Mouse (Mus musculus) thymus, adult 2 months (tissue): Measurements from ENCODE around the gene Tnrc6b. TPM values are rescaled to one million over a fixed set of nuclear protein-coding genes. Genes with fewer than 3 reads are reported as not detected.

Experiments
- DNase-seq: peaks from one replicate; pipeline ENCODE4 v3.0.0; 2021
- H3K27ac ChIP-seq: fragments of 200-500 bp; 2 replicates; pipeline ENCODE4 v1.5.1; 2012; ENCODE audit warnings: low read length, control low read depth; ENCODE audit not compliant: control insufficient read depth, insufficient read depth
- H3K27me3 ChIP-seq: fragments of 200-500 bp; 2 replicates; pipeline ENCODE4 v1.6.1; 2012; ENCODE audit warnings: mild to moderate bottlenecking, low read length, moderate library complexity, mixed read lengths; ENCODE audit not compliant: control insufficient read depth, insufficient read depth
- H3K36me3 ChIP-seq: fragments of 200-500 bp; 2 replicates; pipeline ENCODE4 v1.6.1; 2012; ENCODE audit warnings: mild to moderate bottlenecking, low read length, moderate library complexity; ENCODE audit not compliant: control insufficient read depth, insufficient read depth
- H3K4me1 ChIP-seq: fragments of 200-500 bp; replicated peaks from 2 replicates; pipeline ENCODE4 v1.6.1; 2012; ENCODE audit warnings: low read length; ENCODE audit not compliant: control insufficient read depth, insufficient read depth
- H3K4me3 ChIP-seq: fragments of 200-500 bp; 2 replicates; pipeline ENCODE4 v1.5.1; 2012; ENCODE audit warnings: mild to moderate bottlenecking, low read length, control low read depth, moderate library complexity; ENCODE audit not compliant: control insufficient read depth, insufficient read depth
- CTCF ChIP-seq: fragments of 200-500 bp; IDR thresholded peaks from 2 replicates; pipeline ENCODE4 v1.5.1; 2012; ENCODE audit warnings: mild to moderate bottlenecking, control low read depth, low read length, moderate library complexity, borderline replicate concordance; ENCODE audit not compliant: control insufficient read depth, poor library complexity, insufficient read depth; ENCODE audit errors: extremely low read depth
- POLR2A ChIP-seq: fragments of 200-500 bp; IDR thresholded peaks from 2 replicates; pipeline ENCODE4 v1.6.1; 2012; ENCODE audit warnings: mild to moderate bottlenecking, low read length, control low read depth, moderate library complexity; ENCODE audit not compliant: control insufficient read depth, poor library complexity, insufficient read depth; ENCODE audit errors: extremely low read depth
- WGBS: fragments of 180-500 bp; shearing (Covaris S2); methylation state at CpG from one replicate; pipeline ENCODE4 v1.1.7; 2018; 5-methylcytosine and 5-hydroxymethylcytosine counted together
- polyA plus RNA-seq: library from polyadenylated mRNA; depleted of rRNA; stranded (reverse); fragments of >200 nt; gene quantifications from 2 replicates; pipeline ENCODE4 v1.2.3, GENCODE M21; 2012; rRNA removed

Tnrc6b gene
- polyA plus RNA-seq, result 56.1 and 57.9 TPM in 2 replicates

- peak within 1 kb of the TSS; percentile 91 for H3K4me3 ChIP-seq
- TF ChIP-seq CTCF, result 0 out of 2 replicates have a peak, but pooled peaks have one; percentile 34
- TF ChIP-seq POLR2A, result peak; percentile 94
- H3K4me1 ChIP-seq, result peaks cover 8% of the 10 kb centered on the region; the same call in 1 of the 2 replicates
- peak; percentile 98 for DNase-seq
- under 1% methylated on average over 39 of the region's 39 CpGs for WGBS
- H3K27ac ChIP-seq, result peak within 1 kb of the TSS; percentile 90
- no peaks in the 10 kb centered on the region for H3K36me3 ChIP-seq
- H3K27me3 ChIP-seq, result no peaks in the 10 kb centered on the region
Observed at GRCm38 (mm10) chr15:80710608-80711363, at the start of gene Tnrc6b. Tnrc6b (plus strand) TSS chr15:80711313.

- WGBS, result 85% methylated on average over 4 of the region's 4 CpGs
- H3K27ac ChIP-seq, result no peak overlapping the region
Observed at GRCm38 (mm10) chr15:80664444-80664843, 46.7 kb upstream of the Tnrc6b start.

GRCm38 (mm10) chr15:80671295-80672252 lies 39.5 kb upstream of the Tnrc6b start, which contains the start of gene Fam83f:
Fam83f (plus strand) TSS chr15:80671847.
- no peaks in the 10 kb centered on the region for H3K36me3 ChIP-seq
- H3K27ac ChIP-seq, result no peak within 1 kb of the TSS
- TF ChIP-seq POLR2A, result no peak
- no peak for TF ChIP-seq CTCF
- peak within 1 kb of the TSS; percentile 19; the same call in 1 of the 2 replicates for H3K4me3 ChIP-seq
- peaks cover 16% of the 10 kb centered on the region for H3K4me1 ChIP-seq
- WGBS, result 35% methylated on average over 85 of the region's 85 CpGs
- DNase-seq, result no peak
- H3K27me3 ChIP-seq, result no peaks in the 10 kb centered on the region; the same call in 1 of the 2 replicates

More at GRCm38 (mm10) chr15:80664444-80664843, 46.7 kb upstream of the Tnrc6b start:
- Histone ChIP-seq H3K4me1 (no peaks in the 10 kb centered on the region), H3K36me3 (no peaks in the 10 kb centered on the region), H3K27me3 (no peaks in the 10 kb centered on the region), H3K4me3 (no peak overlapping the region)
- no peak for TF ChIP-seq CTCF
- no peak for TF ChIP-seq POLR2A
- DNase-seq, result no peak

GRCm38 (mm10) chr15:80672810-80673209 lies 38.3 kb upstream of the Tnrc6b start:
- Histone ChIP-seq H3K36me3 (no peaks in the 10 kb centered on the region), H3K4me3 (no peak overlapping the region), H3K27me3 (no peaks in the 10 kb centered on the region; the same call in 1 of the 2 replicates), H3K4me1 (peaks cover 16% of the 10 kb centered on the region), H3K27ac (no peak overlapping the region)
- TF ChIP-seq POLR2A (no peak), CTCF (no peak)
- no peak for DNase-seq
- 90% methylated on average over 2 of the region's 2 CpGs for WGBS

- 82% methylated on average over 4 of the region's 4 CpGs for WGBS
- Histone ChIP-seq H3K4me3 (no peak overlapping the region), H3K4me1 (peaks cover 16% of the 10 kb centered on the region), H3K27me3 (no peaks in the 10 kb centered on the region; the same call in 1 of the 2 replicates), H3K36me3 (no peaks in the 10 kb centered on the region), H3K27ac (no peak overlapping the region)
- TF ChIP-seq POLR2A (no peak), CTCF (no peak)
- DNase-seq, result no peak
Observed at GRCm38 (mm10) chr15:80673337-80674095, 37.6 kb upstream of the Tnrc6b start.
